Mouse (Mus musculus): Measurements from ENCODE around the gene Pbx2. TPM values are rescaled to one million over a fixed set of nuclear protein-coding genes. Genes with fewer than 3 reads are reported as not detected.

Pbx2 gene
- polyA plus RNA-seq, 1 experiment from 2014 or later, result 6.5 TPM

DNA sequence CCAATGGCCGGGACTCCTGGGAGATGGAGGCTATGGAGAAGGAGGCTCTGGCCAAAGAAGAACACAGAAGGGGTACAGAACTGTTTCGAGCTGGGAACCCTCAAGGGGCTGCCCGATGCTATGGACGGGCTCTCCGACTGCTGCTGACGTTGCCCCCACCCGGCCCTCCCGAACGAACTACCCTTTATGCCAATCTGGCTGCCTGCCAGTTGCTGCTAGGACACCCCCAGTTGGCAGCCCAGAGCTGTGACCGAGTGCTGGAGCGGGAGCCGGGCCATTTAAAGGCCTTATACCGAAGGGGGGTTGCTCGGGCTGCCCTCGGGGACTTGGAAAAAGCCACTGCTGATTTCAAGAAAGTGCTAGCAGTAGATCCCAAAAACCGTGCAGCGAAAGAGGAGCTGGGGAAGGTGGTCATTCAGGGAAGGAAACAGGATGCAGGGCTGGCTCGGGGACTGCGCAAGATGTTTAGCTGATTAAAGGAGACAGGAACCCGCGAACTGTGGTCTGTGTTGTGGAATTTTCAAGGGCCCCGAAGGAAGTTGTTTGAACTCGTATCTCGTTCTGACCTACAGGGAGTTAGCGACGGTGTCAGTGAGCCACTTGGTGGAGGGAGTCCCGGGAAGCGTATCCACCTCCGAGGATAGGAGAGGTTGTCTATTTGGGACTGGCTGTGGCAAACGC is 54.9 kb downstream of the Pbx2 start:
- Histone ChIP-seq H3K36me3 (ENCODE audit: control insufficient read depth, insufficient read depth) (peaks cover 9% of the 10 kb centered on the region), H3K27me3 (replicated peaks; ENCODE audit: control insufficient read depth, insufficient read depth, low read length) (no peaks in the 10 kb centered on the region), H3K9me3 (ENCODE audit: control insufficient read depth) (no peaks in the 10 kb centered on the region), H3K4me2 (replicated peaks; ENCODE audit: low read depth) (peak overlapping the region; percentile 48; the same call in 1 of the 2 replicates), H3K4me3 (ENCODE audit: low read depth, low read length) (no peak overlapping the region), H3K4me1 (replicated peaks; ENCODE audit: control insufficient read depth, insufficient read depth, low read length) (0 out of 2 replicates have a peak, but pooled peaks cover 7% of the 10 kb centered on the region), H3K27ac (ENCODE audit: low read depth, low read length) (no peak overlapping the region), H3K9ac (ENCODE audit: low read depth, low read length) (no peak overlapping the region)
- no peak for ATAC-seq
- WGBS, result 85% methylated on average over 30 of the region's 30 CpGs
- TF ChIP-seq CTCF (IDR thresholded peaks at IDR 0.05; ENCODE audit: low read depth), result no peak

Other genes with a start within 250 kb of the Pbx2 start
- gene Btnl2, start 236.4 kb upstream of the Pbx2 start, polyA plus RNA-seq (2015; fragmentation: Nextera tagmentation; extraction: Ambion mirVana), result 43.0 and 43.4 TPM in 2 replicates
- 114 and 119 TPM in 2 replicates for gene Btnl1, start 214.1 kb upstream of the Pbx2 start, polyA plus RNA-seq (2015; fragmentation: Nextera tagmentation; extraction: Ambion mirVana)
- 1.6 and 1.7 TPM in 2 replicates for gene BC051142, start 192.4 kb upstream of the Pbx2 start, polyA plus RNA-seq (2015; fragmentation: Nextera tagmentation; extraction: Ambion mirVana)
- gene Btnl4, start 113.9 kb upstream of the Pbx2 start, polyA plus RNA-seq (2015; fragmentation: Nextera tagmentation; extraction: Ambion mirVana), result 20.2 and 25.1 TPM in 2 replicates
- 85.8 and 97.6 TPM in 2 replicates for gene Btnl6, start 73.9 kb upstream of the Pbx2 start, polyA plus RNA-seq (2015; fragmentation: Nextera tagmentation; extraction: Ambion mirVana)
- gene Notch4, start 27.0 kb upstream of the Pbx2 start, polyA plus RNA-seq (2015; fragmentation: Nextera tagmentation; extraction: Ambion mirVana), result 1.4 and 3.2 TPM in 2 replicates
- gene Gpsm3, start 1.5 kb upstream of the Pbx2 start, polyA plus RNA-seq (2015; fragmentation: Nextera tagmentation; extraction: Ambion mirVana), result 8.6 and 10.6 TPM in 2 replicates
- gene Ager, start 6.6 kb downstream of the Pbx2 start, polyA plus RNA-seq (2015; fragmentation: Nextera tagmentation; extraction: Ambion mirVana), result 1.3 and 1.5 TPM in 2 replicates
- 123 and 135 TPM in 2 replicates for gene Rnf5, start 12.4 kb downstream of the Pbx2 start, polyA plus RNA-seq (2015; fragmentation: Nextera tagmentation; extraction: Ambion mirVana)
- gene Agpat1, start 13.0 kb downstream of the Pbx2 start, polyA plus RNA-seq (2015; fragmentation: Nextera tagmentation; extraction: Ambion mirVana), result 53.2 and 55.6 TPM in 2 replicates
- gene Egfl8, start 24.7 kb downstream of the Pbx2 start, polyA plus RNA-seq (2015; fragmentation: Nextera tagmentation; extraction: Ambion mirVana), result 2.5 and 2.7 TPM in 2 replicates
- gene Ppt2, start 37.2 kb downstream of the Pbx2 start, polyA plus RNA-seq (2015; fragmentation: Nextera tagmentation; extraction: Ambion mirVana), result 17.2 and 18.0 TPM in 2 replicates
- gene Prrt1, start 38.3 kb downstream of the Pbx2 start, polyA plus RNA-seq (2015; fragmentation: Nextera tagmentation; extraction: Ambion mirVana), result 0.27 and 0.47 TPM in 2 replicates
- 8.8 and 9.2 TPM in 2 replicates for gene Fkbpl, start 53.5 kb downstream of the Pbx2 start, polyA plus RNA-seq (2015; fragmentation: Nextera tagmentation; extraction: Ambion mirVana)
- 22.9 and 23.1 TPM in 2 replicates for gene Atf6b, start 55.9 kb downstream of the Pbx2 start, polyA plus RNA-seq (2015; fragmentation: Nextera tagmentation; extraction: Ambion mirVana)
- gene Tnxb, start 79.3 kb downstream of the Pbx2 start, polyA plus RNA-seq (2015; fragmentation: Nextera tagmentation; extraction: Ambion mirVana), result 1.4 and 1.9 TPM in 2 replicates
- gene C4b, start 152.6 kb downstream of the Pbx2 start, polyA plus RNA-seq (2015; fragmentation: Nextera tagmentation; extraction: Ambion mirVana), result 1.2 and 1.6 TPM in 2 replicates
- gene Cyp21a1, start 213.3 kb downstream of the Pbx2 start, polyA plus RNA-seq (2015; fragmentation: Nextera tagmentation; extraction: Ambion mirVana), result 0.18 and 0.25 TPM in 2 replicates
- 29.1 and 34.0 TPM in 2 replicates for gene Stk19, start 245.7 kb downstream of the Pbx2 start, polyA plus RNA-seq (2015; fragmentation: Nextera tagmentation; extraction: Ambion mirVana)
- 42.5 and 44.2 TPM in 2 replicates for gene Dxo, start 245.8 kb downstream of the Pbx2 start, polyA plus RNA-seq (2015; fragmentation: Nextera tagmentation; extraction: Ambion mirVana)